Mouse (Mus musculus): ENCODE results near the gene Fut2.

Fut2 gene

GRCm38 (mm10) chr7:45666161-45666560, at the start of gene Fut2:
Gene Fut2 (minus strand): TSS chr7:45666394.
- peaks cover 37% of the 10 kb centered on the region for H3K4me1 ChIP-seq (replicated peaks; ENCODE audit: low read depth, low read length)
- H3K9me3 ChIP-seq (ENCODE audit: low read length), result peaks cover 15% of the 10 kb centered on the region
- H3K36me3 ChIP-seq (ENCODE audit: insufficient read depth, low read length), result no peaks in the 10 kb centered on the region
- TF ChIP-seq NANOG (IDR thresholded peaks at IDR 0.05; ENCODE audit: borderline replicate concordance, low read length), result no peak
- no peak for TF ChIP-seq CTCF (conservative IDR thresholded peaks at IDR 0.05; ENCODE audit: low read length)
- no peak for TF ChIP-seq POU5F1 (IDR thresholded peaks at IDR 0.05; ENCODE audit: borderline replicate concordance, low read length)
- no peak within 1 kb of the TSS for H3K4me3 ChIP-seq (replicated peaks; ENCODE audit: low read length)
- H3K27me3 ChIP-seq (ENCODE audit: insufficient read depth, low read length), result 0 out of 2 replicates have a peak, but pooled peaks cover 13% of the 10 kb centered on the region

GRCm38 (mm10) chr7:45715090-45715708, 49.0 kb upstream of the Fut2 start, which contains the start of gene Rpl18:
Gene Rpl18 (plus strand): TSS chr7:45715457.
- H3K27me3 ChIP-seq (ENCODE audit: insufficient read depth, low read length), result no peaks in the 10 kb centered on the region
- TF ChIP-seq NANOG (IDR thresholded peaks at IDR 0.05; ENCODE audit: borderline replicate concordance, low read length) (no peak), CTCF (conservative IDR thresholded peaks at IDR 0.05; ENCODE audit: low read length) (no peak), POU5F1 (IDR thresholded peaks at IDR 0.05; ENCODE audit: borderline replicate concordance, low read length) (no peak)
- H3K4me3 ChIP-seq (replicated peaks; ENCODE audit: low read length), result peak within 1 kb of the TSS; percentile 85
- H3K9me3 ChIP-seq (ENCODE audit: low read length), result no peaks in the 10 kb centered on the region
- peaks cover 69% of the 10 kb centered on the region for H3K36me3 ChIP-seq (ENCODE audit: insufficient read depth, low read length)
- peaks cover 71% of the 10 kb centered on the region for H3K4me1 ChIP-seq (replicated peaks; ENCODE audit: low read depth, low read length)

- Histone ChIP-seq H3K4me3 (replicated peaks; ENCODE audit: low read length) (peak overlapping the region; percentile 85), H3K9me3 (ENCODE audit: low read length) (no peaks in the 10 kb centered on the region), H3K4me1 (replicated peaks; ENCODE audit: low read depth, low read length) (peaks cover 72% of the 10 kb centered on the region), H3K36me3 (ENCODE audit: insufficient read depth, low read length) (peaks cover 69% of the 10 kb centered on the region), H3K27me3 (ENCODE audit: insufficient read depth, low read length) (no peaks in the 10 kb centered on the region)
- no peak for TF ChIP-seq POU5F1 (IDR thresholded peaks at IDR 0.05; ENCODE audit: borderline replicate concordance, low read length)
- no peak for TF ChIP-seq CTCF (conservative IDR thresholded peaks at IDR 0.05; ENCODE audit: low read length)
- TF ChIP-seq NANOG (IDR thresholded peaks at IDR 0.05; ENCODE audit: borderline replicate concordance, low read length), result no peak
Measured at GRCm38 (mm10) chr7:45714630-45715089, 48.5 kb upstream of the Fut2 start.

GRCm38 (mm10) chr7:45713881-45714520, 47.8 kb upstream of the Fut2 start:
- Histone ChIP-seq H3K27me3 (ENCODE audit: insufficient read depth, low read length) (no peaks in the 10 kb centered on the region), H3K9me3 (ENCODE audit: low read length) (no peaks in the 10 kb centered on the region), H3K4me1 (replicated peaks; ENCODE audit: low read depth, low read length) (peaks cover 76% of the 10 kb centered on the region), H3K36me3 (ENCODE audit: insufficient read depth, low read length) (peaks cover 69% of the 10 kb centered on the region), H3K4me3 (replicated peaks; ENCODE audit: low read length) (peak overlapping the region; percentile 85)
- TF ChIP-seq NANOG (IDR thresholded peaks at IDR 0.05; ENCODE audit: borderline replicate concordance, low read length), result no peak
- TF ChIP-seq POU5F1 (IDR thresholded peaks at IDR 0.05; ENCODE audit: borderline replicate concordance, low read length), result no peak
- no peak for TF ChIP-seq CTCF (conservative IDR thresholded peaks at IDR 0.05; ENCODE audit: low read length)

GRCm38 (mm10) chr7:45713396-45713795, 47.2 kb upstream of the Fut2 start:
- Histone ChIP-seq H3K27me3 (ENCODE audit: insufficient read depth, low read length) (no peaks in the 10 kb centered on the region), H3K36me3 (ENCODE audit: insufficient read depth, low read length) (peaks cover 69% of the 10 kb centered on the region), H3K4me3 (replicated peaks; ENCODE audit: low read length) (0 out of 2 replicates have a peak overlapping the region, but pooled peaks have one; percentile 29), H3K9me3 (ENCODE audit: low read length) (no peaks in the 10 kb centered on the region), H3K4me1 (replicated peaks; ENCODE audit: low read depth, low read length) (peaks cover 82% of the 10 kb centered on the region)
- TF ChIP-seq NANOG (IDR thresholded peaks at IDR 0.05; ENCODE audit: borderline replicate concordance, low read length) (no peak), POU5F1 (IDR thresholded peaks at IDR 0.05; ENCODE audit: borderline replicate concordance, low read length) (no peak), CTCF (conservative IDR thresholded peaks at IDR 0.05; ENCODE audit: low read length) (no peak)

DNA sequence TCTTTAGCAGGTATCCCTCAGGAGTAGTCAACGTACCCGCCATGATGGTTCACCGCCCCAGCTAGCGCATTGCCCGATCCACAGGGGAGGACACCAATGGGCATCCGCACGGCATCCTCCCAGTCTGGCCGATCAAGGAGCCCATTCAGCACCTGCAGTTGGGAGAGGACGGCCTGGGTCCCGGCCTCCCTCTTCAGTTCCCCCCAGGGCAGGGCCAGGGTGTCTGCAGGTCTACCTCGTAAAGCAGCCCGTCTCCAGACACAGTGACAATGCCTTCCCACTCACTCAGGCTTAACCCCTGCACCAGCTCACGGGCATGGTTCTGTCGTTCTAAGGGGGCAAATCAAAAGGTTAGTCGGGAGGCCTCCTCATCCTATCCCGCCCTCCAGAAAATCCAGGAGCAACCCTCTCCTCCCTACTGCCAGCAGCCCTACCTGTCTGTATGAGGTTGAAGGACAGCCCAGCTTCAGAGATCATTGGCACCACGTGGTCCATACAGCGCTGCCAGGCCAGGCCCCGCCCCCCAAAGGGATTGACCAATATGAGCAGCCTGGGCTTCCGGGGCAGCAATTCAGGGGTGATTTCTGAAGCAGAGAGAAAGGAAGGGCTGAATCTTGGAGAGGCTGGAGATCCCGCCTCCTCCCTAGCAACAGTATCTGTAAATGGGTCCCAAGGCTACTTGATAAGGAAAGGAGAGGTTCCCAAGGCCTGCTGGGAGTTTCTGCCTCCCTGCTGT, 46.0 kb upstream of the Fut2 start:
- Histone ChIP-seq H3K36me3 (ENCODE audit: insufficient read depth, low read length) (peaks cover 70% of the 10 kb centered on the region), H3K4me1 (replicated peaks; ENCODE audit: low read depth, low read length) (peaks cover 93% of the 10 kb centered on the region), H3K9me3 (ENCODE audit: low read length) (no peaks in the 10 kb centered on the region), H3K27me3 (ENCODE audit: insufficient read depth, low read length) (no peaks in the 10 kb centered on the region), H3K4me3 (replicated peaks; ENCODE audit: low read length) (peak overlapping the region; percentile 26; the same call in 1 of the 2 replicates)
- TF ChIP-seq NANOG (IDR thresholded peaks at IDR 0.05; ENCODE audit: borderline replicate concordance, low read length) (no peak), CTCF (conservative IDR thresholded peaks at IDR 0.05; ENCODE audit: low read length) (no peak), POU5F1 (IDR thresholded peaks at IDR 0.05; ENCODE audit: borderline replicate concordance, low read length) (no peak)

DNA sequence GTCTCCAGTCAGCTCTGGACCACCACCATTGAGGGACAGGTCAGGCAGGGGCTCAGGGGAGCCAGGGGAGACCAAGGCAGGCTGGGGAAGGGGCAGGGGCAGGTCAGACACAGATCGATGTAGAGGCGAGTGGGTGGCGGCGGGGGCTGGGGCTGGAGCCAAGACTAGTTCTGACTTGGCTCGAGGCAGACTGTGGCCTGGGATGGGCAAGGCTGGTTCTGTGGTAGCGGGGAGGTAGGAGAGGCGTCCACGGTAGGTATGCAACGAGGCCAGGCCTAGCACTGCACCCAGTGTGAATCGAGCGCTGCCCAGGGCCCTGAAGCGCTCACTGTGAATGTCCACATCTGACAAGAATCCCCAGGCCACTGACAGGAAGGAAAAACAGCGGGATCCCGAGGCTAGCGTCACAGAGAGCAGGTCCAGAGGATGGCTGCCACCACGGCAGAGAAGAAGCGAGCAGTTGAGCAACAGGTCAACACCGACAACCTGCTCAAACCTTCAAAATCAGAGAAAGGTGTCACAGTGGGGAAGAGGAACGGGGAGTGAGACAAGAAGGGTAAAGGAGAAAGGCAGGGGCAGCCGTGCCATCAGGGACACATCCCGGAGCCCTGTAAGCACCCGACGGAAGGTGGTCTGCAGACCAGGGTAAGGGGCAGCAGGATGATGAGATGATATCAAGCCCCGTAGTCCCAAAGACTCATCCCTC, 45.3 kb upstream of the Fut2 start:
- TF ChIP-seq NANOG (IDR thresholded peaks at IDR 0.05; ENCODE audit: borderline replicate concordance, low read length) (no peak), CTCF (conservative IDR thresholded peaks at IDR 0.05; ENCODE audit: low read length) (no peak), POU5F1 (IDR thresholded peaks at IDR 0.05; ENCODE audit: borderline replicate concordance, low read length) (no peak)
- Histone ChIP-seq H3K27me3 (ENCODE audit: insufficient read depth, low read length) (no peaks in the 10 kb centered on the region), H3K4me3 (replicated peaks; ENCODE audit: low read length) (peak overlapping the region; percentile 49)

More for the DNA sequence above, 45.3 kb upstream of the Fut2 start:
- peaks cover 89% of the 10 kb centered on the region for H3K4me1 ChIP-seq (replicated peaks; ENCODE audit: low read depth, low read length)
- H3K9me3 ChIP-seq (ENCODE audit: low read length), result no peaks in the 10 kb centered on the region
- H3K36me3 ChIP-seq (ENCODE audit: insufficient read depth, low read length), result peaks cover 67% of the 10 kb centered on the region
